Comparison of ENCODE assay signal across 38 mouse cellular contexts in genomic region chr4:120052481-120052880, GRCm38 (mm10). TPM values are rescaled to one million over a fixed set of nuclear protein-coding genes. Genes with fewer than 3 reads are reported as not detected.
"Had no signal": no experiment of that assay in that cellular context is flagged by ENCODE, and none has a peak within 500 bp of the region (broad histone marks: within the 10 kb centered on the region; RNA-seq: fewer than 3 reads in every experiment).

No protein-coding gene starts in this region.

- H3K4me3 ChIP-seq: gastrocnemius, adult 2 months; heart, adult 2 months; heart, embryonic 13.5 days; heart, embryonic 15.5 days; hindbrain, embryonic 13.5 days; intestine, embryonic 15.5 days; layer of hippocampus, adult 2 months; left cerebral cortex, adult 2 months; limb, embryonic 10.5 days; limb, embryonic 12.5 days had no signal

- H3K27me3 ChIP-seq: heart, embryonic 13.5 days; heart, embryonic 15.5 days; hindbrain, embryonic 13.5 days; intestine, embryonic 15.5 days; limb, embryonic 12.5 days had no signal

- ATAC-seq: hindbrain, embryonic 16.5 days; intestine, embryonic 15.5 days; intestine, postnatal 0 days had no signal

- H3K4me2 ChIP-seq: heart, embryonic 11.5 days; heart, embryonic 13.5 days; heart, embryonic 15.5 days; hindbrain, embryonic 13.5 days; intestine, embryonic 15.5 days; limb, embryonic 12.5 days; liver, embryonic 11.5 days had no signal

- H3K36me3 ChIP-seq: heart, embryonic 13.5 days; heart, embryonic 15.5 days; hindbrain, embryonic 13.5 days; intestine, embryonic 15.5 days; limb, embryonic 10.5 days; limb, embryonic 12.5 days had no signal

- H3K9ac ChIP-seq: heart, embryonic 13.5 days; heart, embryonic 15.5 days; hindbrain, embryonic 13.5 days; intestine, embryonic 15.5 days; limb, embryonic 12.5 days had no signal

- H3K9me3 ChIP-seq: heart, embryonic 13.5 days; heart, embryonic 15.5 days; hindbrain, embryonic 13.5 days; intestine, embryonic 15.5 days; limb, embryonic 10.5 days; limb, embryonic 12.5 days had no signal

- DNase-seq: gastrocnemius, adult 2 months; gastrocnemius, postnatal 10 days; gastrocnemius, postnatal 25 days; heart, adult 2 months; heart, postnatal 14 days; heart, postnatal 36 days; kidney, adult 18-20 months; kidney, adult 8-10 months; kidney, postnatal 10 days; kidney, postnatal 25 days; kidney, postnatal 4 days; liver had no signal

- H3K4me1 ChIP-seq: heart, embryonic 15.5 days; hindbrain, embryonic 13.5 days; intestine, embryonic 15.5 days; limb, embryonic 10.5 days; limb, embryonic 12.5 days had no signal

- H3K27ac ChIP-seq: gastrocnemius, adult 2 months; heart, adult 2 months; heart, embryonic 13.5 days; heart, embryonic 15.5 days; hindbrain, embryonic 13.5 days; intestine, embryonic 15.5 days; layer of hippocampus, adult 2 months; left cerebral cortex, adult 2 months; limb, embryonic 10.5 days; limb, embryonic 12.5 days had no signal

RNA-seq across cellular contexts. Expression of gene AL607142.1, which starts 12.3 kb away (rescaled TPM):
- total RNA-seq: gastrocnemius, adult 2 months; gastrocnemius, postnatal 10 days; gastrocnemius, postnatal 25 days; gastrocnemius, postnatal 4 days; granulocyte monocyte progenitor cell, adult 5-6 weeks; heart, adult 2 months; heart, postnatal 14 days; heart, postnatal 36 days; hematopoietic stem cell, adult 5-6 weeks; layer of hippocampus, adult 2 months; layer of hippocampus, postnatal 10 days; layer of hippocampus, postnatal 25 days; left cerebral cortex, adult 2 months; left cerebral cortex, postnatal 14 days; left cerebral cortex, postnatal 36 days had no signal
- polyA plus RNA-seq: frontal cortex, adult 2 months; heart, adult 2 months; heart, embryonic 11.5 days; heart, embryonic 13.5 days; heart, embryonic 15.5 days; heart, postnatal 0 days; hindbrain, embryonic 11.5 days; hindbrain, embryonic 13.5 days; hindbrain, embryonic 16.5 days; inflammation-experienced regulatory T-cells, adult 6 months; intestine, embryonic 15.5 days; intestine, postnatal 0 days; kidney, embryonic 14.5 days; kidney, embryonic 16.5 days; limb, embryonic 10.5 days; limb, embryonic 12.5 days; limb, embryonic 14.5 days; liver, embryonic 11.5 days had no signal
